Mouse (Mus musculus) inflammation-experienced regulatory T-cells, adult 16 weeks (primary cell): ENCODE results near the gene Zfp217. TPM values are rescaled to one million over a fixed set of nuclear protein-coding genes. Genes with fewer than 3 reads are reported as not detected.

Experiments used
- polyA plus RNA-seq: library from polyadenylated mRNA; unstranded; fragments of 100-300 nt; shearing (Covaris generic); gene quantifications from one replicate; pipeline ENCODE4 v1.2.1, GENCODE M21; 2017

Zfp217 gene
- 4.9 TPM for polyA plus RNA-seq

GRCm38 (mm10) chr2:170147661-170148153 lies at the start of gene Zfp217:
Gene Zfp217, minus strand, starts transcription at chr2:170148103.

